Mouse (Mus musculus) MEL (cell line): Measurements from ENCODE around the gene Atp5g1.

Experiments used
- ELF1 ChIP-seq: IDR thresholded peaks from 2 replicates; pipeline ENCODE4 v1.6.1; 2014; ENCODE audit warnings: low read depth, mild to moderate bottlenecking, inconsistent platforms, low read length, improper control_type of control experiment, moderate library complexity
- EP300 ChIP-seq, 2 experiments: IDR thresholded peaks; 2 replicates each; pipeline ENCODE4 v1.6.1; 2011; ENCODE audit warnings: improper control_type of control experiment in 2 of 2, low read length in 2 of 2, low read depth in 1 of 2, mild to moderate bottlenecking in 1 of 2
- GATA1 ChIP-seq: IDR thresholded peaks from 2 replicates; pipeline ENCODE4 v1.6.1; 2011; ENCODE audit warnings: low read depth, low read length, improper control_type of control experiment
- KAT2A ChIP-seq: conservative IDR thresholded peaks from 2 replicates; pipeline ENCODE4 v1.6.1; 2012; ENCODE audit warnings: low read depth, low read length, improper control_type of control experiment, inconsistent platforms
- MEF2A ChIP-seq: IDR thresholded peaks from 2 replicates; pipeline ENCODE4 v1.6.1; 2014; ENCODE audit warnings: low read depth, mild to moderate bottlenecking, inconsistent platforms, low read length, improper control_type of control experiment; ENCODE audit not compliant: poor library complexity, insufficient replicate concordance, severe bottlenecking; ENCODE audit errors: extremely low read depth
- MXI1 ChIP-seq: IDR thresholded peaks from 2 replicates; pipeline ENCODE4 v1.6.1; 2011; ENCODE audit warnings: mild to moderate bottlenecking, low read depth, low read length, improper control_type of control experiment
- MYC ChIP-seq: IDR thresholded peaks from 2 replicates; pipeline ENCODE4 v1.6.1; 2011; ENCODE audit warnings: low read depth, mild to moderate bottlenecking, low read length, improper control_type of control experiment, moderate library complexity
- NELFE ChIP-seq: IDR thresholded peaks from 2 replicates; pipeline ENCODE4 v1.6.1; 2011; ENCODE audit warnings: low read depth, low read length, improper control_type of control experiment
- POLR2A ChIP-seq, 2 experiments: IDR thresholded peaks; 2 replicates each; pipeline ENCODE4 v1.6.1; 2011 to 2012; ENCODE audit warnings: low read length in 2 of 2, mild to moderate bottlenecking in 2 of 2, control low read depth in 1 of 2, improper control_type of control experiment in 1 of 2, low read depth in 1 of 2, moderate library complexity in 1 of 2; ENCODE audit not compliant: control insufficient read depth in 1 of 2, insufficient read depth in 1 of 2, poor library complexity in 1 of 2
- POLR2AphosphoS2 ChIP-seq: IDR thresholded peaks from 2 replicates; pipeline ENCODE4 v1.6.1; 2011; ENCODE audit warnings: low read length, improper control_type of control experiment
- POLR2AphosphoS5 ChIP-seq: IDR thresholded peaks from 2 replicates; pipeline ENCODE4 v1.6.1; 2012; ENCODE audit warnings: low read depth, borderline replicate concordance, mild to moderate bottlenecking, inconsistent platforms, low read length, moderate library complexity, mixed read lengths
- SIN3A ChIP-seq: IDR thresholded peaks from 2 replicates; pipeline ENCODE4 v1.6.1; 2012; ENCODE audit warnings: low read length, improper control_type of control experiment, inconsistent platforms
- TBP ChIP-seq: IDR thresholded peaks from 2 replicates; pipeline ENCODE4 v1.8.0; 2011; ENCODE audit warnings: low read depth, low read length, improper control_type of control experiment
- USF1 ChIP-seq: IDR thresholded peaks from 2 replicates; pipeline ENCODE4 v1.6.1; 2014; ENCODE audit warnings: low read depth, mild to moderate bottlenecking, inconsistent platforms, low read length, improper control_type of control experiment, moderate library complexity

DNA sequence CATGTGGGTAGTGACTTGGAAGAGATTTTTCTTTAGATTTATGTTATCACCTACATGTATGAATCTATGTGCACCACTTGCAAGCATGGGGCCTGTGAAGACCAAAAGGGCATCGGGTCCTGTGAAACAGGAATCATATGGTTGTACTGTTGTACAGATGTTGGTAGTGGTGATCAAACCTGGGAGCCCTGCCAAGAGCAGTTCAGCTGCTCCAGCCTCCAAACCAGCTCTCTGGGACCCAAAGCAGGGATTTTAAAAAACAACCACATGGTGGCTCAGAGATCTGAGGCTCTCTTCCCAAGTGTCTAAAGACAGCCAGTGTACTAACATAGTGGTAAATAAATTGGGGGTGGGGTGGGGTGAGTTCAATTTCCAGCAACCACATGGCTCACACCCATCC, 32.9 kb upstream of the Atp5g1 start:
- no peak for TF ChIP-seq USF1
- no peak for TF ChIP-seq TBP
- TF ChIP-seq POLR2A (IDR thresholded peaks at IDR 0.05; ENCODE audit: control insufficient read depth in 1 of 2, insufficient read depth in 1 of 2, low read depth in 1 of 2, low read length in 2 of 2, poor library complexity in 1 of 2): no peak
- no peak for TF ChIP-seq KAT2A
- no peak for TF ChIP-seq SIN3A
- no peak for TF ChIP-seq ELF1
- TF ChIP-seq NELFE: no peak
- no peak for TF ChIP-seq MEF2A
- TF ChIP-seq MYC: no peak
- no peak for TF ChIP-seq MXI1
- no peak for TF ChIP-seq EP300 (IDR thresholded peaks at IDR 0.05; ENCODE audit: low read depth in 1 of 2, low read length in 2 of 2)
- TF ChIP-seq POLR2AphosphoS5: no peak
- no peak for TF ChIP-seq POLR2AphosphoS2
- TF ChIP-seq GATA1: no peak
